Mouse (Mus musculus) bone marrow, adult 2 months (tissue): ENCODE results near the gene Nckap1l.

Source experiments
- CTCF ChIP-seq: fragments of 200-500 bp; IDR thresholded peaks from 2 replicates; pipeline ENCODE4 v1.5.1; 2011; ENCODE audit warnings: low read length, control low read depth; ENCODE audit not compliant: control insufficient read depth, insufficient read depth
- POLR2A ChIP-seq: fragments of 200-500 bp; IDR thresholded peaks from 2 replicates; pipeline ENCODE4 v1.6.1; 2011; ENCODE audit warnings: low read depth, mild to moderate bottlenecking, control low read depth, low read length, borderline replicate concordance; ENCODE audit not compliant: control insufficient read depth

- TF ChIP-seq CTCF, result no peak
- TF ChIP-seq POLR2A, result no peak
These were observed 26.6 kb upstream of the Nckap1l start for GRCm38 (mm10) chr15:103427017-103427416.
